Mouse (Mus musculus): Measurements from ENCODE around the gene Il23a.

DNA sequence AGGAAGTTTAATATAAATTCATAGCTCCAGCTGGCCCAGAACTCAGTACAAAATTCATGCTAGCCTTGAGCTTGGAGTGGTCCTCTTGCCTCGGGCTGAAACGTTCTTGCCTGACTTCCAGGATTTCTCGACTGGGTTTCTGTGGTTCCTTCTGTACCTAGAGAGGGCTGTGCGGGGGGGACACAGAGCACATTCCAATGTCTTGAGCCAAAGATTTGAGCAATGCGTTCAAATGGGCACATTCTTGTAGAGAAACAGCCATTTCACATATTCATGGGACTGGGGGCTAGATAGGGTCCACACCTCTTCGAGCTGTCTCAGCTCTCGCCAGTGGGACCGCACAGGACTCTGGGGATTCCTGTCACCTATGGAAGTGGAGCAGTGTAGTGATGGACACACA, 42.6 kb downstream of the Il23a start:
- TF ChIP-seq POLR2A (IDR thresholded peaks at IDR 0.05; ENCODE audit: insufficient read depth, low read depth, low read length) (no peak), CTCF (IDR thresholded peaks at IDR 0.05; ENCODE audit: insufficient read depth, low read depth, low read length) (no peak)
